Mouse (Mus musculus) MEL (cell line): ENCODE measurements at regions not wholly inside any gene's neighbourhood (a gene's known extent, or its start where the extent isn't known, plus 50 kb on each side); places are given as distances from the start of the nearest gene placed in this dataset.

Experiments
- DNase-seq: peaks from one replicate; pipeline ENCODE4 v3.0.0; 2011; ENCODE audit warnings: low read depth, low spot score
- H3K27ac ChIP-seq: 2 replicates; pipeline ENCODE4 v1.5.1; 2012; ENCODE audit warnings: low read depth, mild to moderate bottlenecking, control low read depth, low read length, moderate library complexity; ENCODE audit not compliant: control insufficient read depth
- H3K27me3 ChIP-seq, 2 experiments: fragments of 150-350 bp in 1 of 2; sonication (generic) in 1 of 2; 2 replicates each; pipeline ENCODE4 v1.6.1; 2012; ENCODE audit warnings: low read length in 2 of 2, mild to moderate bottlenecking in 2 of 2, improper control_type of control experiment in 1 of 2, moderate library complexity in 1 of 2; ENCODE audit not compliant: insufficient read depth in 2 of 2, control insufficient read depth in 1 of 2
- H3K36me3 ChIP-seq, 2 experiments: 2 replicates each; pipeline ENCODE4 v1.6.1; 2012 to 2014; ENCODE audit warnings: low read length in 2 of 2, improper control_type of control experiment in 1 of 2, inconsistent platforms in 1 of 2, mild to moderate bottlenecking in 1 of 2; ENCODE audit not compliant: insufficient read depth in 2 of 2, control insufficient read depth in 1 of 2
- H3K4me1 ChIP-seq, 2 experiments: fragments of 150-350 bp in 1 of 2; sonication (generic) in 1 of 2; 2 replicates each; pipeline ENCODE4 v1.6.1; 2012; ENCODE audit warnings: low read length in 2 of 2, improper control_type of control experiment in 1 of 2, mild to moderate bottlenecking in 1 of 2; ENCODE audit not compliant: insufficient read depth in 2 of 2, control insufficient read depth in 1 of 2
- H3K4me3 ChIP-seq, 2 experiments: fragments of 150-350 bp in 1 of 2; sonication (generic) in 1 of 2; 2 replicates each; pipeline ENCODE4 v1.5.1; 2012; ENCODE audit warnings: low read depth in 2 of 2, low read length in 2 of 2, mild to moderate bottlenecking in 2 of 2, moderate library complexity in 2 of 2, control low read depth in 1 of 2, improper control_type of control experiment in 1 of 2; ENCODE audit not compliant: control insufficient read depth in 1 of 2, insufficient read depth in 1 of 2
- H3K79me2 ChIP-seq: 2 replicates; pipeline ENCODE4 v1.6.1; 2012; ENCODE audit warnings: mild to moderate bottlenecking, low read length, moderate library complexity; ENCODE audit not compliant: control insufficient read depth, poor library complexity, insufficient read depth
- H3K9ac ChIP-seq: 2 replicates; pipeline ENCODE4 v1.6.1; 2012; ENCODE audit warnings: low read depth, mild to moderate bottlenecking, control low read depth, low read length, moderate library complexity; ENCODE audit not compliant: control insufficient read depth, poor library complexity, severe bottlenecking
- H3K9me3 ChIP-seq: fragments of 150-350 bp; sonication (generic); replicated peaks from 2 replicates; pipeline ENCODE4 v1.6.1; 2012; ENCODE audit warnings: mild to moderate bottlenecking, low read length, improper control_type of control experiment, moderate library complexity; ENCODE audit not compliant: insufficient read depth
- CHD1 ChIP-seq: IDR thresholded peaks from 2 replicates; pipeline ENCODE4 v1.6.1; 2012; ENCODE audit warnings: low read depth, mild to moderate bottlenecking, inconsistent platforms, low read length, improper control_type of control experiment
- CTCF ChIP-seq, 3 experiments: IDR thresholded peaks in 2 of 3; conservative IDR thresholded peaks in 1 of 3; 2 replicates each; pipeline ENCODE4 v1.5.1; 2011 to 2012; ENCODE audit warnings: low read length in 3 of 3, low read depth in 2 of 3, mild to moderate bottlenecking in 2 of 3, improper control_type of control experiment in 1 of 3, inconsistent platforms in 1 of 3, mixed read lengths in 1 of 3, moderate library complexity in 1 of 3; ENCODE audit not compliant: control insufficient read depth in 1 of 3, insufficient read depth in 1 of 3, poor library complexity in 1 of 3, severe bottlenecking in 1 of 3
- GABPA ChIP-seq: IDR thresholded peaks from 2 replicates; pipeline ENCODE4 v1.6.1; 2012; ENCODE audit warnings: low read depth, mild to moderate bottlenecking, inconsistent platforms, low read length, improper control_type of control experiment, moderate library complexity
- JUND ChIP-seq: IDR thresholded peaks from 2 replicates; pipeline ENCODE4 v1.6.1; 2011; ENCODE audit warnings: low read depth, mild to moderate bottlenecking, improper control_type of control experiment, low read length
- KAT2A ChIP-seq: conservative IDR thresholded peaks from 2 replicates; pipeline ENCODE4 v1.6.1; 2012; ENCODE audit warnings: low read depth, low read length, improper control_type of control experiment, inconsistent platforms
- MYC ChIP-seq: IDR thresholded peaks from 2 replicates; pipeline ENCODE4 v1.6.1; 2011; ENCODE audit warnings: low read depth, mild to moderate bottlenecking, low read length, improper control_type of control experiment, moderate library complexity
- NRF1 ChIP-seq: IDR thresholded peaks from 2 replicates; pipeline ENCODE4 v1.6.1; 2014; ENCODE audit warnings: low read depth, mild to moderate bottlenecking, inconsistent platforms, low read length, improper control_type of control experiment, moderate library complexity; ENCODE audit not compliant: poor library complexity, insufficient read depth, severe bottlenecking
- RAD21 ChIP-seq: IDR thresholded peaks from 2 replicates; pipeline ENCODE4 v1.6.1; 2011; ENCODE audit warnings: mild to moderate bottlenecking, low read depth, low read length, improper control_type of control experiment
- RCOR1 ChIP-seq: IDR thresholded peaks from 2 replicates; pipeline ENCODE4 v1.6.1; 2012; ENCODE audit warnings: low read depth, mild to moderate bottlenecking, inconsistent platforms, low read length, improper control_type of control experiment
- SIN3A ChIP-seq: IDR thresholded peaks from 2 replicates; pipeline ENCODE4 v1.6.1; 2012; ENCODE audit warnings: low read length, improper control_type of control experiment, inconsistent platforms
- TBP ChIP-seq: IDR thresholded peaks from 2 replicates; pipeline ENCODE4 v1.8.0; 2011; ENCODE audit warnings: low read depth, low read length, improper control_type of control experiment
- TCF12 ChIP-seq: IDR thresholded peaks from 2 replicates; pipeline ENCODE4 v1.6.1; 2014; ENCODE audit warnings: low read depth, mild to moderate bottlenecking, inconsistent platforms, low read length, improper control_type of control experiment, moderate library complexity
- USF2 ChIP-seq, 2 experiments: IDR thresholded peaks; 2 replicates each; pipeline ENCODE4 v1.6.1; 2011 to 2012; ENCODE audit warnings: improper control_type of control experiment in 2 of 2, low read length in 2 of 2, borderline replicate concordance in 1 of 2, inconsistent platforms in 1 of 2, low read depth in 1 of 2, mild to moderate bottlenecking in 1 of 2; ENCODE audit not compliant: insufficient read depth in 1 of 2

DNA sequence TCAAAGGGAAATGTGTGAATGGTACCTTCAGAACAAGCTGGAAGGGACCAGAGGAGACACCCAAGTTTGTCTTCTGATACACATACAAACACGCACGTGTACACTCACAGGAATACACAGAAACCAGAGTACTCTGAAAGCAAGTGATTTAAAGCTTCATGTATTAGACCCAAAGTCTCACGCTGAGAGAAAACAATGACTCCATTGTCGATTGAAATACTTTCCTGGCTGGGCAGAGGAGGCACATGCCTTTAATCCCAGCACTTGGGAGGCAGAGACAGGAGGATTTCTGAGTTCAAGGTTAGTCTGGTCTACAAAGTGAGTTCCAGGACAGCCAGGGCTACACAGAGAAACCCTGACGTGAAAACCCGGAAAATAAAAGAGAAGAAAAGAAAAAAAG, 203.5 kb upstream of the Gadl1 start:
- TF ChIP-seq KAT2A = no peak
- TF ChIP-seq JUND = no peak
- TF ChIP-seq CHD1 = no peak
- no peak for TF ChIP-seq SIN3A
- no peak for TF ChIP-seq TBP
- no peak for TF ChIP-seq TCF12
- TF ChIP-seq NRF1 = no peak
- no peaks in the 10 kb centered on the region for H3K9me3 ChIP-seq
- no peak overlapping the region for H3K4me3 ChIP-seq
- H3K4me1 ChIP-seq = no peaks in the 10 kb centered on the region
- H3K27me3 ChIP-seq = no peaks in the 10 kb centered on the region
- no peaks in the 10 kb centered on the region for H3K79me2 ChIP-seq
- H3K9ac ChIP-seq = no peak overlapping the region
- no peak overlapping the region for H3K27ac ChIP-seq
- no peaks in the 10 kb centered on the region for H3K36me3 ChIP-seq
- DNase-seq = no peak

DNA sequence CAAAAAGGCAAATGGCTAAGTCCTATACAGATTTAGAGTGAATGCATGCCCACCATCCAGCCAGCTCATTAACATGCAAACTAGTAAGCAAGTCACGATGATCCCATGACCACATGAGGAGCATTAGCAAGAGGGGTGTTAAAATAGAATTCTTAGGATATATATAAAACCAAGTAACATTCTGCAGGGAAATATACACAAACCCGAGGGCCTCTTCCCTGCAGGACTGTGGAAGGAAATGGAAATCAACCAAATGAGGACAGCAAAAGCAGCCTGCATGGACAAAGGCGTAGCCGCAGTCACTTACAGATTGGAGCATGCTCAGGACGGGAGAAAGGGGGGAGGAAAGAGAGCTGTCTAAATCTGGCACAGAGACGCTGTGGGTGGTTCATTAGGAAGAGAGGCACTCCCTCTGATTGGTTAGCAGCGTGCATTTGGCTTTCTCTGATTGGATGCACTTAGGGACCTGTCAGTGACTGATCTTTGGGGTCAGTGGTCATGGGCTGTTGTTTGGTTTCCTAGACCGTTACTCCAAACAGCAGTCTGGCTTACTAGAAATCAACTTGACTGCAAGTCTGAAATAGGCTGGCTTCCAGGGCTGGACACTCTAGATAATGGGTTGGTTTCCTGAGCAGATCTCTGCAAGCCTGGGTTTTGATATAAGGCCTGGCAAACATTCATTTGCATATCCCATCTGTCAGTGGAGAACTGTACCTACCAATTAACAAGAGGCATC, 200.9 kb upstream of the Gadl1 start:
- no peak for DNase-seq
- Histone ChIP-seq H3K9me3 (no peaks in the 10 kb centered on the region), H3K27me3 (no peaks in the 10 kb centered on the region), H3K4me3 (no peak overlapping the region), H3K9ac (no peak overlapping the region), H3K36me3 (no peaks in the 10 kb centered on the region), H3K79me2 (no peaks in the 10 kb centered on the region), H3K4me1 (no peaks in the 10 kb centered on the region), H3K27ac (no peak overlapping the region)
- TF ChIP-seq RAD21 (no peak), USF2 (IDR thresholded peaks at IDR 0.05; ENCODE audit: borderline replicate concordance in 1 of 2, insufficient read depth in 1 of 2, low read depth in 1 of 2, low read length in 2 of 2) (no peak), MYC (no peak), GABPA (no peak)

DNA sequence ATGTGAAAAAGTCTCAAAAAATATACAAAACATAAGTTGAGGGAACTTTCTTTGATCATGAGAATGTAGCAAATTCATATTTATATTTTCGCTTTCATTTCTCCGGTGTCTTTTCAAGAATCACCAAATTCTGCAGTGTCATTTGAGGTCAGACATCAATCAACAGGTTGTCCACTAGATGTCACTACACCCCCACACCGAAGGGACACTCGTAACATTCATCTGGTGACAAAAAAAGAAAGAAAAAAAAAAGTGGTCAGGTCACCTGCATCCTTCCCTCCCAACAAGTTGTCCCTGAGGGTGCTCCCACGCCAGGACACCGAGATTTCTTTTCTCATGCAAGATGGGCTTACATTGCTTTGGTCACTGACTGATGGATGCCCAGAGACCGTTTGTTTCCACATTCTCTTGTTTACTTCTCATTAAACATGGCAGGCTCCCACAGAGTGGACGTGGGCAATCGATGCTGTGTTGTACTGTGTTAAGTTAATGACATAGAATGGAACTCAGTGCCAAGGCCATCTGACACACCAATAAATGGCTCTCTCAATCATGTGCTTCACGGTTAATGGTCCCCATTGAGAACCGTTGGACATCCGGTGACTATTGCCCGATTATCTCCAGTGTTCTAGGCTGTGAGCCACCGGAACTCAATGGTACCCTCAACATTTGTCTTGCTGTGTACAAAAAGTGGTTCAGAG, 199.1 kb upstream of the Gadl1 start:
- H3K9me3 ChIP-seq = no peaks in the 10 kb centered on the region
- H3K36me3 ChIP-seq = no peaks in the 10 kb centered on the region
- no peak overlapping the region for H3K4me3 ChIP-seq
- TF ChIP-seq CTCF (IDR thresholded peaks at IDR 0.05 in 2 of 3, conservative IDR thresholded peaks at IDR 0.05 in 1 of 3; ENCODE audit: control insufficient read depth in 1 of 3, insufficient read depth in 1 of 3, low read depth in 2 of 3, low read length in 3 of 3, poor library complexity in 1 of 3, severe bottlenecking in 1 of 3) = peak; percentile 11 to 33 (median 15); a peak in 2 of 6 replicates
- no peak for TF ChIP-seq RCOR1
- peak; percentile 14 for TF ChIP-seq RAD21
- TF ChIP-seq, all 39 proteins: peak for 2
- Histone ChIP-seq H3K79me2 (no peaks in the 10 kb centered on the region), H3K9ac (no peak overlapping the region), H3K27me3 (no peaks in the 10 kb centered on the region), H3K4me1 (no peaks in the 10 kb centered on the region), H3K27ac (no peak overlapping the region)
- DNase-seq = no peak
